Comparison of ENCODE assay signal across 8 mouse cellular contexts in genomic region chr3:95315844-95316550, GRCm38 (mm10). TPM values are rescaled to one million over a fixed set of nuclear protein-coding genes. Genes with fewer than 3 reads are reported as not detected.
A peak's percentile ranks its signal among the peaks of the same experiment; 100 is the strongest.
DNase-seq lines count a peak whose midpoint lies in the region; ATAC-seq and TF ChIP-seq lines count a peak whose summit lies in the region.

No protein-coding gene starts in this region.

- peaks cover 12% of the 10 kb centered on the region for H3K36me3 ChIP-seq in kidney, embryonic 16.5 days (ENCODE audit: insufficient read depth, low read length)
- peaks cover 4% of the 10 kb centered on the region; the same call in 1 of the 2 replicates for H3K36me3 ChIP-seq in hindbrain, embryonic 16.5 days (ENCODE audit: control insufficient read depth, insufficient read depth, low read length)
- peaks cover 11% of the 10 kb centered on the region for H3K36me3 ChIP-seq in midbrain, postnatal 0 days (ENCODE audit: insufficient read depth, low read length)

- no peaks in the 10 kb centered on the region for H3K27me3 ChIP-seq in kidney, embryonic 16.5 days (ENCODE audit: insufficient read depth, low read length)
- no peaks in the 10 kb centered on the region for H3K27me3 ChIP-seq in hindbrain, embryonic 16.5 days (replicated peaks; ENCODE audit: control insufficient read depth, insufficient read depth, low read length)
- no peaks in the 10 kb centered on the region for H3K27me3 ChIP-seq in midbrain, postnatal 0 days (ENCODE audit: insufficient read depth, low read length)

- no peak for TF ChIP-seq CTCF in midbrain, postnatal 0 days (IDR thresholded peaks at IDR 0.05)

- WGBS in kidney, embryonic 16.5 days = 15% methylated on average over 9 of the region's 9 CpGs
- 17% methylated on average over 9 of the region's 9 CpGs for WGBS in hindbrain, embryonic 16.5 days
- WGBS in midbrain, postnatal 0 days = 19% methylated on average over 9 of the region's 9 CpGs

- DNase-seq in kidney, adult 9 months = no peak
- peak; percentile 64 for DNase-seq in c-Kit-positive CD71-positive TER-119-positive erythroid progenitor cells, embryonic 14.5 days (ENCODE audit: low spot score)
- no peak for DNase-seq in midbrain, postnatal 0 days (ENCODE audit: low spot score)
- DNase-seq in layer of hippocampus, postnatal 25 days (ENCODE audit: extremely low spot score in 1 of 2, low spot score in 1 of 2) = no peak
- no peak for DNase-seq in layer of hippocampus, adult 9-11 months
- DNase-seq in cerebellum, postnatal 4 days (ENCODE audit: low spot score in 2 of 2) = no peak

- H3K9ac ChIP-seq in kidney, embryonic 16.5 days (replicated peaks; ENCODE audit: low read length) = peak overlapping the region; percentile 93
- H3K9ac ChIP-seq in hindbrain, embryonic 16.5 days (ENCODE audit: low read depth, low read length) = peak overlapping the region; percentile 96
- H3K9ac ChIP-seq in midbrain, postnatal 0 days (replicated peaks; ENCODE audit: low read length, poor library complexity, severe bottlenecking) = peak overlapping the region; percentile 96

- ATAC-seq in kidney, embryonic 16.5 days (ENCODE audit: low FRiP score, low TSS enrichment) = no peak
- peak; percentile 3; the same call in 1 of the 2 replicates for ATAC-seq in hindbrain, embryonic 16.5 days
- ATAC-seq in midbrain, postnatal 0 days (ENCODE audit: low FRiP score) = no peak; the same call in 1 of the 2 replicates

- no peaks in the 10 kb centered on the region for H3K9me3 ChIP-seq in kidney, embryonic 16.5 days (ENCODE audit: low read length)
- no peaks in the 10 kb centered on the region for H3K9me3 ChIP-seq in hindbrain, embryonic 16.5 days (ENCODE audit: control insufficient read depth, low read length)
- no peaks in the 10 kb centered on the region for H3K9me3 ChIP-seq in midbrain, postnatal 0 days (ENCODE audit: low read length)

- peak overlapping the region; percentile 89 for H3K4me3 ChIP-seq in kidney, embryonic 16.5 days (ENCODE audit: low read length)
- peak overlapping the region; percentile 66 for H3K4me3 ChIP-seq in hindbrain, embryonic 16.5 days (ENCODE audit: low read length)
- peak overlapping the region; percentile 91 for H3K4me3 ChIP-seq in midbrain, postnatal 0 days (ENCODE audit: low read depth, low read length)

- peak overlapping the region; percentile 72 for H3K4me2 ChIP-seq in kidney, embryonic 16.5 days (replicated peaks; ENCODE audit: low read depth, low read length)
- peak overlapping the region; percentile 82 for H3K4me2 ChIP-seq in hindbrain, embryonic 16.5 days (ENCODE audit: low read length)
- H3K4me2 ChIP-seq in midbrain, postnatal 0 days (ENCODE audit: low read depth, low read length, poor library complexity, severe bottlenecking) = peak overlapping the region; percentile 76

- H3K4me1 ChIP-seq in kidney, embryonic 16.5 days (ENCODE audit: insufficient read depth, low read length) = peaks cover 44% of the 10 kb centered on the region
- H3K4me1 ChIP-seq in hindbrain, embryonic 16.5 days (ENCODE audit: control insufficient read depth, insufficient read depth, low read depth, low read length) = peaks cover 20% of the 10 kb centered on the region
- 0 out of 2 replicates have a peak, but pooled peaks cover 7% of the 10 kb centered on the region for H3K4me1 ChIP-seq in midbrain, postnatal 0 days (ENCODE audit: insufficient read depth, low read length)

- H3K27ac ChIP-seq in kidney, embryonic 16.5 days (ENCODE audit: low read length) = peak overlapping the region; percentile 95
- peak overlapping the region; percentile 91; the same call in 1 of the 2 replicates for H3K27ac ChIP-seq in hindbrain, embryonic 16.5 days (ENCODE audit: low read depth, low read length)
- peak overlapping the region; percentile 94 for H3K27ac ChIP-seq in midbrain, postnatal 0 days (ENCODE audit: low read depth, low read length)

RNA-seq across cellular contexts. Expression of gene Cers2, which starts 1.4 kb away (rescaled TPM):
- polyA plus RNA-seq in kidney, embryonic 16.5 days (2015; fragmentation: Nextera tagmentation; extraction: Ambion mirVana) = 208 and 209 TPM in 2 replicates
- 97.4 and 102 TPM in 2 replicates for polyA plus RNA-seq in hindbrain, embryonic 16.5 days (2015; fragmentation: Nextera tagmentation; extraction: Ambion mirVana)
- total RNA-seq in midbrain, postnatal 0 days (2014; rRNA removed) = 58.5 and 62.7 TPM in 2 replicates
- 82.5 and 83.9 TPM in 2 replicates for polyA plus RNA-seq in midbrain, postnatal 0 days (2015; fragmentation: Nextera tagmentation; extraction: Ambion mirVana)
- total RNA-seq in layer of hippocampus, postnatal 25 days (2021) = 10 to 100 TPM; 71.2 to 73.9 TPM

RNA-seq across cellular contexts. Expression of gene Anxa9, which starts 9.0 kb away (rescaled TPM):
- 8.6 and 9.4 TPM in 2 replicates for polyA plus RNA-seq in kidney, embryonic 16.5 days (2015; fragmentation: Nextera tagmentation; extraction: Ambion mirVana)
- 0.35 TPM in 2 replicates for polyA plus RNA-seq in hindbrain, embryonic 16.5 days (2015; fragmentation: Nextera tagmentation; extraction: Ambion mirVana)
- 0.27 TPM in 1 of 2 replicates, not detected in the other for total RNA-seq in midbrain, postnatal 0 days (2014; rRNA removed)
- polyA plus RNA-seq in midbrain, postnatal 0 days (2015; fragmentation: Nextera tagmentation; extraction: Ambion mirVana) = 0.32 TPM in 2 replicates
- total RNA-seq in layer of hippocampus, postnatal 25 days (2021) = 1 to 10 TPM in 1 of 2 experiments, under 1 TPM in 1; 0.47 to 1.2 TPM

RNA-seq across cellular contexts. Expression of gene Prune1, which starts 34.1 kb away (rescaled TPM):
- 25.8 and 27.4 TPM in 2 replicates for polyA plus RNA-seq in kidney, embryonic 16.5 days (2015; fragmentation: Nextera tagmentation; extraction: Ambion mirVana)
- 77.6 and 79.9 TPM in 2 replicates for polyA plus RNA-seq in hindbrain, embryonic 16.5 days (2015; fragmentation: Nextera tagmentation; extraction: Ambion mirVana)
- 78.9 and 93.8 TPM in 2 replicates for total RNA-seq in midbrain, postnatal 0 days (2014; rRNA removed)
- polyA plus RNA-seq in midbrain, postnatal 0 days (2015; fragmentation: Nextera tagmentation; extraction: Ambion mirVana) = 77.3 and 84.0 TPM in 2 replicates
- 10 to 100 TPM; 20.6 to 22.6 TPM for total RNA-seq in layer of hippocampus, postnatal 25 days (2021)

RNA-seq across cellular contexts. Expression of gene Mindy1, which starts 34.9 kb away (rescaled TPM):
- 55.8 and 57.0 TPM in 2 replicates for polyA plus RNA-seq in kidney, embryonic 16.5 days (2015; fragmentation: Nextera tagmentation; extraction: Ambion mirVana)
- polyA plus RNA-seq in hindbrain, embryonic 16.5 days (2015; fragmentation: Nextera tagmentation; extraction: Ambion mirVana) = 35.8 and 36.3 TPM in 2 replicates
- total RNA-seq in midbrain, postnatal 0 days (2014; rRNA removed) = 36.5 and 37.1 TPM in 2 replicates
- polyA plus RNA-seq in midbrain, postnatal 0 days (2015; fragmentation: Nextera tagmentation; extraction: Ambion mirVana) = 34.8 and 36.5 TPM in 2 replicates
- total RNA-seq in layer of hippocampus, postnatal 25 days (2021) = 10 to 100 TPM; 21.5 to 24.2 TPM

RNA-seq across cellular contexts. Expression of gene Setdb1, which starts 41.0 kb away (rescaled TPM):
- polyA plus RNA-seq in kidney, embryonic 16.5 days (2015; fragmentation: Nextera tagmentation; extraction: Ambion mirVana) = 45.5 and 46.7 TPM in 2 replicates
- polyA plus RNA-seq in hindbrain, embryonic 16.5 days (2015; fragmentation: Nextera tagmentation; extraction: Ambion mirVana) = 36.0 and 44.3 TPM in 2 replicates
- 44.4 and 46.2 TPM in 2 replicates for total RNA-seq in midbrain, postnatal 0 days (2014; rRNA removed)
- polyA plus RNA-seq in midbrain, postnatal 0 days (2015; fragmentation: Nextera tagmentation; extraction: Ambion mirVana) = 27.4 and 28.4 TPM in 2 replicates
- total RNA-seq in layer of hippocampus, postnatal 25 days (2021) = 10 to 100 TPM; 34.3 to 39.4 TPM
